Mouse (Mus musculus) heart, postnatal 25 days (tissue): ENCODE data around the gene Ggta1. TPM values are rescaled to one million over a fixed set of nuclear protein-coding genes. Genes with fewer than 3 reads are reported as not detected.

Source experiments
- DNase-seq: peaks from one replicate; pipeline ENCODE4 v3.0.0; 2022; ENCODE audit warnings: low spot score
- intact Hi-C: fragments of 180-260 bp; cut with DNase I; formaldehyde crosslinking; loops from one replicate; pipeline ENCODE4 v1.15.1; 2025
- total RNA-seq, 2 experiments: library from RNA; stranded (reverse); gene quantifications; 2 replicates each; pipeline ENCODE4 v1.2.3; 2021

The Ggta1 gene
- total RNA-seq, 2 experiments from 2014 or later = 20.4 to 23.7 TPM

GRCm38 (mm10) chr2:35495486-35496278, 32.7 kb upstream of the Ggta1 start:
- intact Hi-C loops = no loop called here
- DNase-seq = no peak

GRCm38 (mm10) chr2:35493566-35493965, 30.5 kb upstream of the Ggta1 start:
- intact Hi-C loops = no loop called here
- DNase-seq = no peak

- DNase-seq = no peak
Observed at GRCm38 (mm10) chr2:35491151-35491550, 28.1 kb upstream of the Ggta1 start.

DNA sequence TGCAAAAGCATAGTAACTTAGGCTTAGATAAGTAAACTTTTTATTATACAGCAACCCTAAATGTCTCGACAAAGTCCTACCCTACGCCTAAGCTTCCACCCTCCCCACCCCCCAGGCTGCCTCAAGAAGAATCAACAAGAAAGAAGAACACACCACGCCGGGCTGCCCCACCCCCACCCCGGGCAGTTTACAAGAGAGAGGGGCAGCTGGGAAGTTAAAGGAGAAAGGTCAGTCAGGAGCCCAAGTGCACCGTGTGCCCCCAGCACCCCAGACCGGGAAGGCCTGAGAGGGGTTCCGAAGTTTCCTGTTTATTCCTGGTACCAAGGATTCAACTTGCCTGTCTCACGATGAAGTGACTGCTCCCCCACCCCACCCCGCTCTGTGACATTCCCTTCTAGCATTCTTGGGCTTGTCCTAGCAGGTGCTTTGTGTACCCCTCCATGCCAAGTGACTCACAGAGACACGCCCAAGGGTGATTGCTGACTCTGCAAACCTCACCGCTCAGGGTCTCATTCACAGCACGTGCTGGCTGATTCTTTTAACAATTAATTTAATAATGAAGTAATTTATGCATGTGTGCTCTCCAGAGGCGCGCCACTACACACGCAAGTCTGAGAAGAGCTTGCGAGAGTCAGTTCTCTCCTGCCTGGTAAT, 27.6 kb upstream of the Ggta1 start:
- no peak for DNase-seq
- intact Hi-C loops = no loop called here

More at GRCm38 (mm10) chr2:35491151-35491550, 28.1 kb upstream of the Ggta1 start:
- intact Hi-C loops = no loop called here

DNA sequence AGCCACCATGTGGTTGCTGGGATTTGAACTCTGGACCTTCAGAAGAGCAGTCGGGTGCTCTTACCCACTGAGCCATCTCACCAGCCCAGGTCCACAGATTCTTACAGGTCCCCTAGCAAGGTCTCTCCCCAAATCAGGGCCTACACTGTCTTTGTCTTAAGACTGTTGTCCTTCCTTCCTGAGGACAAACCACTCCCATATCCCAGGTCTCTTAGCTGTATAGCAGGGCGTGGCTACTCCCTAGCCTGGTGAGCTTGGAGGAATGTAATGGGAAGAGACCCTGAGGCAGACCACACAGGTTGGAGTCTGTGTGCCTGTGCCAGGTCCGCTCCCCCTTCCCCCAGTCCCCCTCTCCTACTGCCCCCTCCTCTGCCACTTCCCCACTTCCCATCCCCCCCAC, 24.7 kb upstream of the Ggta1 start:
- no peak for DNase-seq
- intact Hi-C loops = loop anchor here (10.0 kb wide), 1 partner anchor 193 kb away; no protein-coding TSS in a partner anchor

GRCm38 (mm10) chr2:35486981-35487655, 24.1 kb upstream of the Ggta1 start:
- intact Hi-C loops = loop anchor here (10.0 kb wide), 1 partner anchor 192 kb away; no protein-coding TSS in a partner anchor
- no peak for DNase-seq

DNA sequence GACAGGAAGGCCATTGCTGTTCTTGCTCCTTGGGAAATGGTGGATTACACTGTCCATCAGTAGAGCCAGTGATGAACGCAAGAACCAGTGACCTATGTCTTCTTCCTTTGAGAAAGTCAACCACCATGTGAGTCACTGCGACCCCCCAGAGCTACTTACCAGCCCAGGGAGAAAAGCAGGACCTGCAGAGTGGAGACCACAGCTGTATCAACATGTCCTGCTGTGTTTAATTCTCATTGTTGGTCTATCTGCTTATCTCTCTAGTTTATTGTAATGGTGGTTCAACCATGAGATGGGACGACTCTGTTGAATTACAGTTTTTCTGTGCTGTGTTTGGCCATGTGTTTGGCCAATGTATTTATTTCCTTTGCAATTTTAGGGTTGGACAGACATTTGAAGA, 21.1 kb upstream of the Ggta1 start:
- no peak for DNase-seq
- intact Hi-C loops = loop anchor here (10.0 kb wide), 1 partner anchor 189 kb away; no protein-coding TSS in a partner anchor

DNA sequence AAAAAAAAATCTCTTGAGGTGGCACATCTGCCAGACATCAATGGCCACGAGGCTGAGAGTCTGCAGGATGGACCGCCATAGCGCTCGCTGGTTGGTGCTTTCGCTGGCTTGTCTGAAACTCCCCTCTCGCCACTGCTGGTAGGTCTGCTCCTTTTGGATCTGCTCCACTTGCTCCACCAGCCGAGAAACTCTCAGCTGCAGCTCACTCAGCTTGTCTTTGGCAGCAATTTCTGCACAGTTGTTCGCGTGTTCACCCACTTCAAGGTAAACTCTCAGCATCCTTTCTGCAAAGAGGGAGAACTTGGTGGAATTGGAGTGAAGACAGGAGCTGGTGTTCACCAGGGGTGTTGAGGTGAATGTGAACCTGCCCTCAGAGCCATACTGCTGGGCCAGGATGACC, 20.4 kb upstream of the Ggta1 start:
- intact Hi-C loops = loop anchor here (10.0 kb wide), 1 partner anchor 189 kb away; no protein-coding TSS in a partner anchor

DNA sequence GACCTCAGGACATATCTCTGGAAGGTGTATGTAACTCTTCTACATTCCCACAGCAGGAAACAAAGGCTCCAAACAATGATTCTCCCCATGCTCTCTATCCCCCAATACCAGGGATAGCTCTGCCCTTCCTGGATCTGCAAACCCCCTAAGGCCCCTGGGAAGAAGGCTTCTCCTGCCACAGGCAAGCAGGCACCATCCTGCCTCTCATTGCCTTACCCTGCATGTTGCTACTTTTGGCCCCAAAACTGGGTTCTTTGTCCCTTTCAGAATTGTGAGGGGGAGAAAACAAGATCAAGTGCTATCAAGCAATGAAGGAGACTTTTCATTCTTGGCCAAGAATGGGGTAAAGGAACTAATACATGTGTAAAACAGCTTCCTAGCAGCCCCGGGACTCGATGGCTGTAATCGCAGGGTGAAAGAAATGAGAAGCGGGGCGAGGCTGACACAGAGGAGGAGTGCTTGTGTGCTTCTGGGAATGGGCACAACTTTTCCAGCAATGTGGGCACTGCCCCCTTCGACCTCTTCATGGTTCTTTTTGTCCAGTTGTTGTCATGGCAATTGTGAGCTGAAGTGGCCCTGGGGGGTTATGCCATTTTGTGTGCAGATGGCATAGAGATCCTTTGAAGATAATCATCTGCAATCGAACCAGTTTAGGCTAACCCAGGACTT, 18.4 kb upstream of the Ggta1 start:
- intact Hi-C loops = loop anchor here (10.0 kb wide), 1 partner anchor 187 kb away; no protein-coding TSS in a partner anchor
- no peak for DNase-seq

More for the DNA sequence above, 20.4 kb upstream of the Ggta1 start:
- DNase-seq = no peak

GRCm38 (mm10) chr2:35480073-35480472, 17.0 kb upstream of the Ggta1 start:
- intact Hi-C loops = loop anchor here (10.0 kb wide), 1 partner anchor 185 kb away; no protein-coding TSS in a partner anchor
- DNase-seq = no peak

- no peak for DNase-seq
- intact Hi-C loops = no loop called here
Observed at GRCm38 (mm10) chr2:35478812-35479122, 15.7 kb upstream of the Ggta1 start.

GRCm38 (mm10) chr2:35477999-35478811, 15.2 kb upstream of the Ggta1 start:
- DNase-seq = no peak
- intact Hi-C loops = no loop called here

DNA sequence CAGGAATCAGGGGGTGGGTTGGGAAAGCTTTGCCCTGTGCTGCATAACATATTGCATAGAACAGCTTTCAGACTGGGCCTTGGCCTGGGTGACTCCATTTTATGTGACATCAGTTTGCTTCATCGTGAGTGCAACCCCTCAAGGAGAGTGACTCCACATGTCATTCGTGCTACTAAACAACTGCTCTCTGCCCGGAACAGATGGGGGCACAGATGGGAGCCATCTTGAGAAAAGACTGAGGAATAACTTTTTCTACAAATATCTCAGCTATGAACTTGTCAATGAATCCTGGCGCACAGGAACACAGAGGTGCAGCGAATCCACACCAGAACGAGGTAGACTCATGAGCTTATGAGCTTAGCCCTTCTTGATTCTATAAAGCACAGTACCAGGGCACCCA, 14.3 kb upstream of the Ggta1 start:
- no peak for DNase-seq
- intact Hi-C loops = no loop called here

DNA sequence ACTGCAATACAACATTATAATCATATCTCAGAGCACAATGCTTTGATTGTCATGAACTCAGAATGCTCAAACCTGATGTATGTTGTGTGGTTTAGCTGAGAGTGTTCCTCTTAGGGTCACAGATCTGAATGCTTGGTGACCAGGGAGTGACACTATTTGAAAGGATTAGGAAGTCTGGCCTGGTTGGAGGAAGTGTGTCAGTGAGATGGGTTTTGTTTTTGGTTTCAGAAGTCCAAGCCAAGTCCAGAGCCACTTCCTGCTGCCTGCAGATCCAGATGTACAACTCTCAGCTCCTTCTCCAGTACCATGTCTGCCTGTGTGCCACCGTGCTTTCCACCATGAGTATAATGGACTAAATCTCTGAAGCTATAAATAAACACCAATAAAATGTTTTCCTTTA, 11.9 kb upstream of the Ggta1 start:
- intact Hi-C loops = no loop called here
- no peak for DNase-seq

DNA sequence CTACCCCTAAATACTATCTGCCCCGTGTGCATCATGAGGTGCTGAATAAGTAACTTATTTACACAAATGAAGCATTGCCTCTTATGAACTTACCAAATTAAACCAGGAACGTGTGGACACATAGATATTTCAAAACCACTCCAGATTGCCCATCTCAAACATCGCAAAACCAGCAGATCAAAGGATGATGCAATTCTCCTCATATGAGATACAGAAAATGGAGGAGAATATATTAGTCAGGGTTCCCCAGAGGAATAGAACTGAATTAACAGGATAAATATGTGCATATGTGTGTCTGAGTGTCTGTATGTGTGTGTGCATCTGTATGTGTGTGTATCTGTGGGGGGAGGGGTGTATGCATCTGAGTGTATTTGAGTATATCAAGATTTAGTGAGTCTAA, 6.2 kb upstream of the Ggta1 start:
- intact Hi-C loops = no loop called here
- no peak for DNase-seq

DNA sequence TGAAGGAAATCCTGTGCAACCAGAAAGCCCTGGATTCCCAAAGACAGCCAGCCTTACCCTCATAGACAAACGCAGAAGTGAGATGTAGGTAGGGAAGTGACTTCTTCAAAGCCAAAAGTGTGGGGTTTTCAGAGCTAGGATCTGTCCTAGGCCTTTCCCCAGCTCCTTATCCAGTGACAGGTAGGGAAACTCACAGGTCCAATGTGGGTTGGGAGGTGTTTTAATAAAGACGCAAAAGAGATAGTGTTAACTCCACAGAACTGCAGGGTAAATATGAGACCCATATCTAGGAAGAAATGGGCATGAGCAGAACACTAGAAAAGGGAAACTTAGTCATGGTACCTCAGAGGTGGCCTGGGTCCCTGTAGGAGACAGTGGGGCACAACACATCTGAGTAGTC, 5.2 kb upstream of the Ggta1 start:
- intact Hi-C loops = no loop called here
- DNase-seq = no peak

DNA sequence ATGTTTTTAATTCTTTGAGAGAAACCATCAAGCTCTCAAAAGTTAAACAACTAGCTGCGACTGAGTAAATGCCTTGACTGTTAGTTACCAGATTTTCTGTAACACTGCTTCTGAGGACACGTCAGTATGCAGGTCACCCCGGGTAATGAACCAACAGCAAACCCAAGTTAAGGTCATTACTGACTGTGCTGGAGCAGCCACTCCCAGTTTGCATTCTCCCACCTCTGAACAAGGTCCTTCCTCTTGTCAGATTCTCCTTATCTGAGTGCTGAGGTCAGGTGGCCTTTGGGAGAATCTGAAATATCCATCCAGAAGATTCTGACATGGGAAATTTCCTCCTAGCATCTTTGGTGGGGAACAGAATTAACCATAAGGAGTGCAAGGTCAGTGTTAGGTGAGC, 4.8 kb upstream of the Ggta1 start:
- DNase-seq = no peak
- intact Hi-C loops = no loop called here

- DNase-seq = no peak
- intact Hi-C loops = no loop called here
Observed at GRCm38 (mm10) chr2:35465677-35466076, 2.6 kb upstream of the Ggta1 start.

GRCm38 (mm10) chr2:35464548-35464947, 1.5 kb upstream of the Ggta1 start:
- DNase-seq = no peak
- intact Hi-C loops = loop anchor here (5.0 kb wide), 1 partner anchor 37 kb away; no protein-coding TSS in a partner anchor
